Mouse (Mus musculus) gastrocnemius, postnatal 25 days (tissue): Measurements from ENCODE around the gene Gpsm2. TPM values are rescaled to one million over a fixed set of nuclear protein-coding genes. Genes with fewer than 3 reads are reported as not detected.

Experiments used
- DNase-seq: peaks from one replicate; pipeline ENCODE4 v3.0.0; 2022
- long read RNA-seq, 2 experiments: library from polyadenylated mRNA; stranded (forward); transcript quantifications; one replicate each; pipeline ENCODE4 v2.0.0; 2021
- total RNA-seq, 2 experiments: library from RNA; stranded (reverse); gene quantifications; 1 replicate in 1 of 2; 2 replicates in 1 of 2; pipeline ENCODE4 v1.2.3; 2021

Gene Gpsm2
- 1 to 10 TPM; 4.4 to 4.7 TPM for total RNA-seq
- long read RNA-seq, experiment 1, partial matches to known transcripts = 0 of 2 reads
- long read RNA-seq, experiment 1, other reads (novel, unspliced or antisense) = 1 of 2 reads
- long read RNA-seq, experiment 2, partial matches to known transcripts = 0 of 6 reads
- long read RNA-seq, experiment 2, other reads (novel, unspliced or antisense) = 4 of 6 reads

DNA sequence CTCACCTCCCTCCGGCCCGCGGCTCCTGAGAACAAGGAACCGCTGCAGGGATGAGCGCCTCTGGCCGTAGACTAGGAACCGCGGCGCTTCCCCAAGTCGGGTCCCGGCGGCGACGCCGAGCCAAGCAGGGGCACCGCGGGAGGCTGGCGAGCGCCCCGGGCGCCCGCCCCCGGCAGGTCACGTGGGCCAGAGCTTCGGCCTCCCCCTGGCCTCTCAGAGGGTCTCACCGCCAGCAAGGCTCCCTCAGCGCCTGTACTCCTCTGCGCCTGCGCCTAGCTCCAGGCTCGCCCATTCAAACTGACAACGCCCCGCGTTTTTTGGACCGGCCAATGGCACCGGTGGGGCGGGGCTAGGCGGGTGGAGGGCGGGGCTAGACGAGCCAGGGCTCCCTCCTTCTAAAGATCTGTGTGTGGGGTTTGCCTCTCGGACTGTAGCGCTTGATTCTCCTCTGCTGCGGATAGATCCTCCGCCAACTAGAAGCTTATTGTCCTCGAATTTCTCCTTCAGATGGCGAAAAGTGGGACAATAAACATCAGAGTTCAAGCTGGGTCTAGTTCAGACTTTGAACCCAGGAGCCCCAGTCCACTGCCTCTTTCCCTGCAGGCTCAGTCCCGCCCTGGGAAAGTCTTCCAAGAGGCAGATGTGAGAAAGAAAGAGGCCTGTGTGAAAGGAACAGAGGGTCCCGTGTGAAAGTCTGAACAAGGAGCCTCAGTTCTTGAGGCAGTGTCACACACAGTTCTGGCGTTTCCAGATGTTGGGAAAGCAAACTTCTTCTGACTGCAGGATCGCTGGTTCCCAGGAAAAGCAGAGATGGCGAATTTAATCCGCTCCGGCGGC is at the start of gene Gpsm2:
TSS of gene Gpsm2 (minus strand) at position 274 of the 837 bp plus-strand sequence.
- peak; percentile 96 for DNase-seq

DNA sequence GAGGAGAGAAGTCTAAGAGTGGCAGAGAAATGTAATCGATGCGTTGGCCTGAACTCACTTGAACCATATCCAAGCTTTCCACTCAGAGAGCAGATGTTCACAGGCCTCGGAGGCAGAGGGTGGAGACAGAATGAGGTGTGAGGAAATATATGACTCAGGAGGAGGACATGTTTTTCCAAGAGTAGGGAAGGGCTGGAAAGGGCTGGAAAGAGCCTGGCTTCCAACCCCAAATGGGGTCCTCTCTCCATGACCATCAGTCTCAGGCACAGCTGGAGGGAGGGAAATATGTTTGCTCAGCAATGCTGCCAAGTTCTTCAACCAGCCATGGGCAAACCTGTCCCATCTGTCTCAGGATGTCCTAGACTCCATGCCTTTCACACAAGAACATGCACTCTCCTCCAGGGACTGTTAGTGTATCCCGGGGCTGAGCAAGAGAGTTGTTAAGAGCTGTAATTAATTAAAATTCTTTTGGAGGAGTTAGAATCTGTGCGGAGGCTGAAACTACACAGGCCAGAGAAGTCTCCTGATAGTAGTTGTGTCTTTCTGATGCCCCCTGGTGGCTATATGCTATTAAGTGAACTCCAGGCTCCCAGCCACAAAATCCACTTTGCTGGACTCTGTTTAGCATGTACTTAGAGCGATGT is 48.7 kb upstream of the Gpsm2 start:
- DNase-seq = peak; percentile 36

DNA sequence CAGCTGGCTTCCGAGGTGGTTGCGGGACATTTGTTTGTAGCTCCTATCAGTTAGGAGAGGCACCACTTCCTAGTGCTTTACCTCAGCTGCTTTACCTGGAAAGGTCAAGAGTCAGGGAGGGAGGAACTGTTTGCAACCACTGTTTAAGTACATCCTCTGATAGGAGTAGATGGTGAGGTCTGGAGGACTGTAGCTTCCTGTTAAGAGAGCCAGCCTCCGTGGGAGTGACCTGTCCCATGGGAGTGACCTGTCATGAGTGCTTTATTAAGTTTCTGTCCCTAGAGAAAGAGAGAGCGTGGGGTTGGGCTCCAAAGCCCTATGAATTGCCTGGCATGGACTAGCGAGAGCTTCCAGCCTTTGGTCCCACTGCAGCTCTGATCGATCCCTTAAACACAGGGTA is 47.4 kb upstream of the Gpsm2 start:
- no peak for DNase-seq

DNA sequence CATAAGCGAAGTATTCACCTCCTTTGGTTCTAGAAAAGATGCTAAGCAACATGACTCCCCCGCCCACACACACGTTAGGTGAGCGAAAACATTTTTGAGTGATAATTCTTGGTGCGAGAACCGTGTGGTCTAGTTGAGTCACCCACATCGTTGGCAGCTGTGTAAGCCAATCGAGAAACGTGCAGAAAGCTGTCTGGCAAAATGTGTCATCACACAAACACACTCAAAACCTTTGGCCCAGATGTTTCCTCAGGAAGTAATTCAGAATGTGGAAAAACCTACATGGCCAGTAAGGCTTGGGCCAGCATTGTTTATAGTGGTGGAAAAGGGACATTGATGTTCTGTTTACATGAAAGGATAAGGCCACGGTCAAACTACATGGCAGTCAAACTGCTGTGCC is 45.3 kb upstream of the Gpsm2 start:
- no peak for DNase-seq

DNA sequence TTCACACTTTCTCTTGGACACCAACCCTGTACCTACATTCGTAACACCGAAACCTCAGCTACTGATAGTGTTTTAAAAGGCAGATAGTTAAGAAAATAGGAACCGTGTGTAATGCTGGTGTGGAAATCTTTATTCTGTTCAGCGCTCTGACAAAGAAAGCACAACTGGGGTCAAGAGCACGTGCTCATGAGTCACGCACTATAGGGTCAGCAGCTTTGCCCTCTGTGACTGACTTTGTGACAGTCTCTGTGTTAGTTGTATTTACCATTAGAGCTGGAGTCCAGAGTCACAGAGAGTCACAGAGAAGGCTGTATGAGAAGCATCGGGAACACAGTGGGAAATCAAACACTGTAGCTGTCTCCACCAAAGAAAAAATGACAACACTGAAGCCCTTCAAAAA is 44.8 kb upstream of the Gpsm2 start:
- no peak for DNase-seq

DNA sequence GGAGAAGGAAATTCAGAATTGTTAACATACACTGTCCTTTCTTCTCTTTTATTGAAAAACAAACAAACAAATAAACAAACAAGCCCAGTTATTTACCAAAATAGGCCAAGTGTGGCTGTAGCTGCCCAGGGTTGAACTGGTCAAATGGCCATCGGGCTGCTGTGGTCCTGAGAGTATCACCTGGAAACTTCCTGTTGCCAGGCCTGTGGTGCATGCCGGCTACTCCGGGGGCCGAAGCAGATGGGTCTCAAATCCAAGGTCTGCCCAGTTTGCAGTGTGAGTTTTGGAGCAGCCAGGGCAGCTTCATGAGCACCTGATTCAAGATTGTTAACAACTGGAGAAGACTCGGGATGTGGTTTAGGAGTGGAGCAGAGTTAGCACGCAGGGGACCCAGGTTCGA is 43.4 kb upstream of the Gpsm2 start:
- DNase-seq = no peak

DNA sequence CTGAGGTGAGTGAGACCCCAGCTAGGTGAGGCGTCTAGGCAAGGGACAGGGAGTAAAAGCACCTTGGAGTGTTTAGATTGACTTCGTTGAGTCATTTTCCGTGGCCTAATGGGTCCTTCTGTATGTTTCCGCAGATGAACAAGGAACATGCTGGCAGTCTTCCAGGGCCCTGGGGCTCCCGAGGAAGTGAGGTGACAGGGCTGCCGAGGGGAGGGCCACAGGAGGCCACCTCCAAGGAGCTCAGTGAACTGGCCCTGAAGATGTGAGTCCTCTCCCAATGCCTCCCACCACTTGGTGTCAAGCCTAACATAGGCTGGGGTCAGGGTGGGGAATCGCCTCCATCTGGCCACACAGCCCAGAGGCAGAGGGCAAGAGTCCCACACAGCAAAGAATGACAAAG is 42.9 kb upstream of the Gpsm2 start:
- no peak for DNase-seq

DNA sequence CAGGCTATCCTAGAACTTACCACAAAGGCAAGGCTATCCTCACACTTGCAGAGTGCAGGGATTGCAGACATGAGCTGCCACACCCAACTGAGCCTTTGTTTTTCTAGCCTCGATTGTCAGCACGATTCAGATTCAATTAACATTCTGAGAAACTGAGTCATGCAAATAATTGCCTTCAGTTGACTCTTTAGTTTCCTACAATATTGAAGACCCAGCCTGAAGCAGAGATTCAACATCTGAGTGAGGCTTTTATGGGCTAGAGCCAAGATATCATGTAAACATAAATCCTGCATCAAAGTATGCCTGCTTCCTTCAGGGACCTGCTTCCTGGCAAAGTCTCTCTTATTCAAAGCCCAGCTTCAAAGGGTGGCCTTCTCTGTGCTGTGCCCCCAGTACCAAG is 41.6 kb upstream of the Gpsm2 start:
- DNase-seq = no peak

DNA sequence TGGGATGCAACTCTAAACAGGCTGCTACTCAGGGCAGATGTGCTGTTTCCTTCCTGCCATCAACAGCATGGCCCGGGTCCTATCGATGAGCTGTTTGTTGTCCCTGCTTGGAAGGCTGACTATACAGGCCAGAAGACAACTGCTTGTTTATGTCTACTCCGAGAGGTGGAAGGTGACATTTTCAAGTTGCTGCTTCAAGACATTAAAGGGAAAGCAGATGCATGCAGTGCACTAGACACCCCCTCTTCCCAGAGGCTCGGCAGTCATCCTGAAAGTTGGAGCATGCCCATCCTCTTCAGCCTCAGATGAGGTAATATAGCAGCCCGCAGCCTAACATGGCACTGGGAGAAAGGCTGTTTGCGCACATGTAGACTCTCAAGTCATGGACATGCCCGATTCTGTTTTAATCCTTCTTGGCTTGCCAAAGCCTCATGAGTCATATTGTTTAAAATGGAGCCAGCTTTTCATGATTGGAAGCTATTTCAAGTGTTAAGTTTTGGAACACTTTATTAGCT is 40.5 kb upstream of the Gpsm2 start:
- no peak for DNase-seq

DNA sequence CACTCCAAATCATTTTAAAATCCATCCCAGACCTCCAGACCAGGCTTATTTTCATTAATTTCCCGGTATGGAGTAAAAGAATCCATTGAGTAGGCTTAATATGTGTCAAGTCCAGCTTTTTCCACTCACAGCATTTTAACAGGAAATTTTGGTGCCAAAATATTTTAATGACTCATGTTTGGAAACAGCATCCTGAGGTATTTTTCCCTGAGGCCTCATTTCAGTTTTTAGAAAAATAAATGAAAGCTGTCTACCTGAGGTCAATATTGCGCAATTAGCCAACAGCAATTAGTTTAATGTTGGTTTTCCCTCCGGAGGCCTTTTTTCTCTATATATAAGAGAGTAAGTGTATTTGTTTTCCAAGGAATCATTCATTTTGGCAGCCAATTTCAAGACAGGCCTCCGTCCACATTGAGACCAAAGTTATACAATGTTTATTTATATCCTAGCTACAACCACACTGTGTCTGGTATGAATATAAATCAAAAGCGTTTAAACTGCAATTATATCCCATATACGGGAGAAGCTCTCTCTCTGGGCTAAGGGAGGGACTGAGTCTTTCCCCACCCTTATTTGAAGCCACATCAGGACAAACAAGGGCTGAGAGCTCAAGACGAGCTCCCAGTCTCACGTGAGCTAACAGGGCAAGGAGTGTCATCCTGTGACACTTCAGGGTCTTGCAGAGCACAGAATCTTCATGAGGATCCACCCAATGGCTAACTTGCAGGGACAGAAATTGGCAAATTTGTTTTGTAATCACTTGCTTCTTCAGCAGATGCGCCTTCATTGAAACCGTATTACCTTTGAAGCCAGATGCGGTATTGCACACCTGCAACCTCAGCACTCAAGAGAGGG is 37.7 kb upstream of the Gpsm2 start:
- no peak for DNase-seq

DNA sequence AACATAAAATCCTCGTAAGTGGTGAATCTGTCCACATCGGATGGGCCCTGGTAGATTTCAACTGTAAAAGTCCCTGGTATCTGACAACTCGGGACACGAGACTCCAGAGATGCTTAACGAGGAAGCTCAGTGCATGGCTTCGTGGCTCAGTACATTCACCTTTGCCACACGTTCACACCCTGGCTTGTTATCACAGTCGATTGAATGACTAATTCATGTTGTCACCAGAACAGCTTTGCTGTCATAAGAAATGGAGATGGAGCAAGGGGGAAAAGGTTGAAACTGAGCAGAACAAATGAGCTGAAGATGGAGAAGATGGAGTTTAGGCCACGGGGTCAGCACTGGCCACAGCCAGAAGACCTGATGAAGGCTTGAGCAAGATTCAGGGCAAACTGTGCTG is 35.5 kb upstream of the Gpsm2 start:
- DNase-seq = no peak

DNA sequence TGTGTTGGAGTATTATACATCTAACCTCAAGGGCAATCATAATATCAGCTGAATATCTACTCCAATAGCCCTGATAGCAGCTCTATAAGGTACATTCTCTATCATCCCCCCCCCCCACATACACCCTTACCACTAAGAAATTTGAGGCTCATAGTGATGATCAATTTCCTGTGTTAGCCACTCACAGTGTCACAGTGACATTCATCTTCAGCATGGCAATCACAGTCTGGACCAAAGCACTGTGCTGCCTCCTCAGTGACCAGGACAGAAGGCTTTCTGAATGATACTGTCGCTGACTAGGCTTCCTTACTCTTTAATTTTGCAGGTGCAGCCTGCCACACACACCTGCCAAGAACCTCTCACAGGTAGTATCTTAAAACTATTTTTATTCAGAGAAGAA is 34.0 kb upstream of the Gpsm2 start:
- DNase-seq = no peak

DNA sequence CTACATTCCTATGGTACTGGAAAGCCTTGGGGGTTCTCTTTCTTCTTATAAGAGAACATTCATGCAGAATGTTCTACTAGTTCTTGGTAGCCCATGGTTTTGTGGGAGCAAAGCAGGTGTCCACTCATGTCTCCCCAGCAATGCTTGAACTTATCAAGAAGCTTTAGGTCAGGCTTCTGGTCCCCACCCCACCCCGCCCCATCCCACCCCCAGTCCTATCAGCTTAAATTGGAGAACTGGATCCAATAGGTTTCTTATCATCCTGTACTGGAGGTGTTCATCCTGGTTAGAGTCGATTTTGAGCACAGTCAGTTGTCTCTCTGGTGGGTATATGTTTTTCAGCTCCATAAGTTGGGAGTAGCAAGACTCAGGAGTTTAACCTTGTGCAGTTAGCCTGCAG is 33.4 kb upstream of the Gpsm2 start:
- DNase-seq = no peak

DNA sequence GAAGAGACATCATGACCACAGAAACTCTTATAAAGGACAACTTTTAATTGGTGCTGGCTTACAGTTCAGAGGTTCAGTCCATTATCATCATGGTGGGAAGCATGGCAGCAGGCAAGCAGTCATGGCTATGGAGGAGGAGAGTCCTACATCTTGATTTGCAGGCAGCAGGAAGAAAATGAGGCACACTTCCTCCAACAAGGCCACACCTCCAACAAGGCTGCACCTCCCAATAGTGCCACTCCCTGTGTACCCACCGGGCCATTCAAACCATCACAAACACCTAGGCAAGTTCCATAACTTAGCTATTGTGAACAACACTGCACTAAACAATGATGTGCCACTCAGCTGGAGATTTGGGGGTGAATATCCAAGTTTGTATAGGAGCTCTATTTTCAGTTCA is 32.4 kb upstream of the Gpsm2 start:
- DNase-seq = no peak

DNA sequence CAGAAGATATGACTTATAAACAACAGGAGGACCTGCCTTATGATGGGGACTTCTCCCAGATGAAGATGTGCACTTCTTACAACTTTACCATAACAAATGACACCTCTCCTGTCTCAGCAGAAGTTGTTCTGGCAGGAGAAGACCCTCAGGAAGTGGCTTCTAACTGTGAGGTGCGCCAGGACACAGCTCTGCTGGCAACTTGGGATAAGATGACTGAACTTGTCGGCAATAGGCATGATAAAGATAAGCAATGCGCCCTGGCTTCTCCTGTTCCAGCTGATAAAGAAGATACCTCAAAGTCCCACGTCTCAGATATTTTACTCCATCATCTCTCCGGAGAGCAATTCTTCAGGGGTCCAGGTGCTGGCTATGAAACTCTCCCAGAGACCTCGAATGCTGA is 29.6 kb upstream of the Gpsm2 start:
- DNase-seq = no peak

DNA sequence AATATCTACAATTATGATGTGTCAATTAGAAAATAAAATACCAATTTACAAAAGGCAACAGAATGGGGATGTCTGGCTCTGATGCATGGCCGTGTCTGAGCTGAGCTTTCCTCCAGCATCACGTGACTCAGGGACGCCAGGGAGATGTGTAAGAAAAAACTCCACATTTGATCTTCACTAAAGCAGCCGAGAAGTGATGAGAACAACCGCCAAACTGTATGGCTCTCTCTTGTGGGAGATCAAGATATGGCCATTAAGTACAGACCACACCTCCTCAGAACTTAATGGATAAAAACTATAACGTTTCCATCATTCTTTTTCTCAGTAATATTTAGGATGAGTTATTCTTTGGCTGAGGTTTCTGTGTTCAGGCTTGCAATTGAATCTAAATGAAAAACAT is 29.0 kb upstream of the Gpsm2 start:
- no peak for DNase-seq

DNA sequence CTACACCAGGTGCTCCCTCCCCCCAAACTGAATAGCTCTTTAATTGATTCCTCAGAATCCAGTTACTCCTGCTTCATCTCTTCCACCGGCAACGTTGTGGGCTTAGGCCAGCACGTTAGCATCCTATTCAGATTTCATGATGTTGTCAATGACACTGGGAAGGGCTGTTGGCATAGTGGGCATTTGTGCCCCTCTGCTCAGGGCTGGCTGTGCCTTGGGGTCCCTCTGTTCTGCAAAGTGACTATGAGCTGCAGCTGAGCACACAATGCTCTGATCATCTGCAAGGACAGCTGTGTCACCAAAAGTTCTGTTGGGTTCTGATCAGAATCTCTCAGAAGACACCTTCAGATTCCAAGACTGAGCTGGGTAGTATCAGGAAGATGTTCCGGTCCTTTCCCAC is 22.0 kb upstream of the Gpsm2 start:
- DNase-seq = no peak

DNA sequence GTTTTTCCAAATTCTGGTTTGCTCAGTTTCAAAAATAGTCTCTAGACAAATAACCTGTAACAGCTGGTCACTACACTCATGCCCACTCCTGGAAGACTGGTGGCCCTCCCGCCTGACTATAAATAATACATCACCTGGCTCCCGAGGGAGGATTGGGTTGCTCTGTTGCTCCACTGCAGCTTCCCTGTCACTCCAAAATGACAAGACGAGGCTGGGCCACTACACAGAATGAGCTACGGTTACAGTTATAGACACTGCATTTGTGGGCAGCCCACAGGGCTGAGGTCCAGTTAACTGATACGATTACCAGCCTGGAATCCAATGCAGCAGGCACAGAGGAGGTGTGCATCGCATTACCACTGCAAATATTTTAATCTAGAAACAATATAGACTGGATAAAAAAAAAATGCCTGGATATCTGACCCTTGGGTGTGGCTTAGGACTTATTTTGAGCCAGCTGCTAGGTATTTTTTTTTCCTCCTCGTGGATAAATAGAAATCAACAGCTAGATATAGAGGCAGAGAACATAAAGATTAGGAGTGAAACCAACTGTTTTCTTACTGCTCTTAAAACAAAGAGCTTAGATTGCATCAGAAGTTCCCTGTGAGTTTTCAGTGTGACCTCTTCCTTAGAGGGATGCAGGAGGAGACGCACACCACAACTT is 17.1 kb upstream of the Gpsm2 start, which contains the start of gene Aknad1:
TSS of gene Aknad1 (plus strand) at position 614 of the 664 bp plus-strand sequence.
- DNase-seq = peak; percentile 25

DNA sequence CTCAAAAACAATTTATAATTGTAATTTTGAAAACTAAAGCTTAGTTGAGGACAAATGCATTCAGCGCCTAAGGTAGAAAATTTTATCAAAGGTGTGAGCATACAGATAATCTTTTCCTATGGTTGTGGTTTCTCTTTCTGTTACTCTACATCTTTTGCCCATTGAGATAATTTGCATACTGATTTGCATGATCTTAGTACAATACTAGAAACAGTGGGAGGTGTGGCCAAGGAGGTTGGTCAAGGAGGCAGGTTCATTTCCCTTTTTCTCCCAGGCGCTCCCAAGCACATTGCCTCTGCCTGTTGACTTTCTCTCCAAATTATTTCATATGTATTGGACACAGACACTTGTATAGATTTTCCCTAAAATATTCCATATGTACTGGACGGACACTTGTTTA is 15.7 kb upstream of the Gpsm2 start:
- no peak for DNase-seq

DNA sequence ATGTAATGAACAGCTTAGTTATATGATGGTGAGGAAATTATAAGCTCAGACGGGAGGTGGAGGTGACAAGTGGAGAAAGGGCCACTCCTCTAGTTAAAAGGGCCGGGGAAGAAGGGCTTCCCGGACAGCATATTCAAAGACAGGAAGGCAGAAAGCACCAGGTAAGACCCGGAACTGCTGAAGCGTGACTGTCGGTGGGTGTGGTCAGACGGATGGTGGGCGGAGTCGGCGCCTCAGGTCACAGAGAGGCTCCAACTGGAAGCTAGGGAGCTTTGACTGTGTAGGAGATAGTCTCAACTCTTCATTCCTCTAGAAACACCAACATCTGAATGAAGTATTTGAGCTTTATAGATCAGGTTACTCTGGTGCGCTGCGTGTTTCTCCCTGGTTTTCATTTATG is 8.2 kb upstream of the Gpsm2 start:
- DNase-seq = no peak

DNA sequence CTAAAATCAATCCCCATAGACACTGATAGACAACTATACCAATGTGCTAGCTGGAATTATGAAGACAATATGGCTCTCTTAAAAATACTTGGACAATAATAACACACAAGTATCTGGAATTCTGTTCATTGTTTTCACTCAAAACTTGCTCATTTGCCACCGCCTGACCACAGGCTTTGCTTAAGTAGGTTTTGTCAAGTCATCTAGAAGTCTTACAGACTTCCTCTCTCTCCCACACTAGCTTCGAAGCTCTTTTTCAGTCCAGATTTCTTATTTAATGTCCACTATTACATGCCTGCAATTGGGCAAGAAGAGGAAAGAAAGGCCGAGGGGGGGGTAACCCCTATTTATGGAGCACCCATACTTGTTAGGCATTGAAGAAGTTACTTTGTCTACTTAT is 5.7 kb upstream of the Gpsm2 start:
- no peak for DNase-seq

DNA sequence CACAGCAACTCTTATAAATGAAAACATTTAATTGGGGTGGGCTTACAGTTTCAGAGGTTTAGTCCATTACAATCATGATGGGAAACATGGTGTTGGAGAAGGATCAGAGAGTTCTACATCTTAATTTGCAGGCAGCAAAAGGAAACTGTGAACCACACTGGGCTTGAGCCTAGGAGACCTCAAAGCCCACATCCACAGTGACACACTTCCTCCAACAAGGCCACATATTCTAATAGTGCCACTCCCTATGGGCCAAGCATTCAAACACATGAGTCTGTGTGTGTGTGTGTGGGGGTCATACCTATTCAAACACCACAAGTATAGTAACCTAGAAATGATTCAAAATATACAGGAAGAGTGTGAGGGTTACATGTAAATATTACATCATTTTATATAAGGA is 5.2 kb upstream of the Gpsm2 start:
- no peak for DNase-seq
